Mouse (Mus musculus) left cerebral cortex, adult 2 months (tissue): ENCODE results near the gene Arl6ip1. TPM values are rescaled to one million over a fixed set of nuclear protein-coding genes. Genes with fewer than 3 reads are reported as not detected.

Source experiments
- DNase-seq, 2 experiments: peaks; one replicate each; pipeline ENCODE4 v3.0.0; 2021 to 2022; ENCODE audit warnings: low spot score in 2 of 2, mixed read lengths in 1 of 2; ENCODE audit errors: extremely low spot score in 1 of 2
- H3K27ac ChIP-seq: fragments of 200-600 bp; 2 replicates; pipeline ENCODE4 v1.8.1; 2022
- H3K4me3 ChIP-seq: fragments of 200-600 bp; 2 replicates; pipeline ENCODE4 v1.8.1; 2022
- CTCF ChIP-seq: fragments of 200-600 bp; IDR thresholded peaks from 2 replicates; pipeline ENCODE4 v1.8.1; 2022; ENCODE audit warnings: antibody characterized with exemption, mild to moderate bottlenecking, moderate library complexity
- intact Hi-C: fragments of 180-260 bp; cut with DNase I; formaldehyde crosslinking; loops from one replicate; pipeline ENCODE4 v1.15.1; 2025
- total RNA-seq, 2 experiments: library from RNA; stranded (reverse); gene quantifications; 2 replicates each; pipeline ENCODE4 v1.2.3; 2021

Arl6ip1 gene
- total RNA-seq, 2 experiments from 2014 or later: 245 to 246 TPM

DNA sequence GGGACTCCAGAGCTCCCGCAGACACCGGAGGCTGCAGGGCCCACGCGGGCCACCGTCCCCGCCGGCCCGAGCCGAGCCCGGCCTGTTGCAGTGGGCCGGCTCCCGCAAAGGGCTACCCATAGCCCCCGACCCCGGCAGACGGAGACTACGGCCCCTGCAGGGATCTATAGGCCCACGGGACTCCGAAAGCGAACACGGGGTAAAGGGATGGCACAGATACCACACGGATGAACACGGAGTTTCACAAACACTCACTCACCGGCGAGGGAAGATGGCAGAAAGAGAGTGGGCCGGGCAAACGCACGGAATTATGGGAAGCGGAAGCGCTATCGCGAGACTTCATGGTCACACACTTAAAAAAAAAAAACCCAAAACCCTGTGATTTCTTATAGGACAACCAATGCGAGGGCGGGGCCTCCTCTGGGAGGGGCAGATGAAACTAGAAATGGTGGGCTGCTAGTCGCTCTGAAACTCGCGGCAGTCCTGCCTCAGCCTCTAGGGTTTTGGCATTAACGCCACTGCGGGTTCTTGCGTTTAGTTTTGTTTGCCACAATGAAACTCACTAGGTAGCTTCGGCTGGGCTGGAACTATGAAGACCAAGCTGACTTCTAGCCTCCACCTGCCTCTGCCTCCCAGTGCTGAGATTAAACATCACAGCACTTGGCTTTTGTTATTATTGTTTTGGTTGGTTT lies 13.4 kb downstream of the Arl6ip1 start, which contains the start of gene Rps15a:
Gene Rps15a (minus strand): TSS at position 312 of the 692 bp plus-strand sequence.
- Histone ChIP-seq H3K4me3 (peak within 1 kb of the TSS; percentile 91), H3K27ac (peak within 1 kb of the TSS; percentile 87)
- peak; percentile 92 for DNase-seq
- intact Hi-C loops: loop anchor here (1.0 to 5.0 kb wide), 3 partner anchors 13 to 416 kb away; partner anchors contain the start of genes Arl6ip1 and Coq7
- peak; percentile 23 for TF ChIP-seq CTCF

GRCm38 (mm10) chr7:118115533-118115876 lies 14.0 kb downstream of the Arl6ip1 start:
- no peak for DNase-seq
- H3K4me3 ChIP-seq: peak overlapping the region; percentile 91
- intact Hi-C loops: loop anchor here (5.0 kb wide), 2 partner anchors 182 to 417 kb away; partner anchors contain the start of gene Coq7
- TF ChIP-seq CTCF: no peak
- peak overlapping the region; percentile 81 for H3K27ac ChIP-seq

GRCm38 (mm10) chr7:118113541-118114297 lies 15.7 kb downstream of the Arl6ip1 start:
- no peak overlapping the region; the same call in 1 of the 2 replicates for H3K4me3 ChIP-seq
- no peak for TF ChIP-seq CTCF
- no peak for DNase-seq
- no peak overlapping the region for H3K27ac ChIP-seq
- intact Hi-C loops: no loop called here

DNA sequence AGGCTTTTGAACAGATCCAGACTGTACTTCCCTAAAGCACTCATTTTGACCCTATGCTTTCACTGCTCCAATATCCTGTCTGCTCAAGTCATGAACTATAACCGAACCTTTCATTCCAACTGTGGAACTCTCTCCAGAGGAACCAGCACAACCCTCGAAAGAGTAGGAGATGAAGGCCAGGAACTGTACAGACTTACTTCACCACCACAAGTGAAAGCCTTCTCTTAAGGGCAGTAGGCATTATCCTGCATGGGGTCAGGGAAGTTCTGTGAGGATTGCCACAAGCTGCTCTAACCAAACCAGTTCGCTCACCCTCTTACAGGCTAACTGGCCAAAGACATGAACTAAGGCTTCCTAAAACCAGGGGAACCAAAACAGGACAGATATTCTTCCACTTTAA lies 18.3 kb downstream of the Arl6ip1 start:
- no peak overlapping the region for H3K27ac ChIP-seq
- TF ChIP-seq CTCF: no peak
- intact Hi-C loops: no loop called here
- no peak for DNase-seq
- no peak overlapping the region for H3K4me3 ChIP-seq

- Histone ChIP-seq H3K4me3 (no peak overlapping the region), H3K27ac (no peak overlapping the region)
- no peak for DNase-seq
- TF ChIP-seq CTCF: no peak
- intact Hi-C loops: loop anchor here (10.0 kb wide), 1 partner anchor 623 kb away; no protein-coding TSS in a partner anchor
Measured at GRCm38 (mm10) chr7:118107671-118108070, 21.8 kb downstream of the Arl6ip1 start.

DNA sequence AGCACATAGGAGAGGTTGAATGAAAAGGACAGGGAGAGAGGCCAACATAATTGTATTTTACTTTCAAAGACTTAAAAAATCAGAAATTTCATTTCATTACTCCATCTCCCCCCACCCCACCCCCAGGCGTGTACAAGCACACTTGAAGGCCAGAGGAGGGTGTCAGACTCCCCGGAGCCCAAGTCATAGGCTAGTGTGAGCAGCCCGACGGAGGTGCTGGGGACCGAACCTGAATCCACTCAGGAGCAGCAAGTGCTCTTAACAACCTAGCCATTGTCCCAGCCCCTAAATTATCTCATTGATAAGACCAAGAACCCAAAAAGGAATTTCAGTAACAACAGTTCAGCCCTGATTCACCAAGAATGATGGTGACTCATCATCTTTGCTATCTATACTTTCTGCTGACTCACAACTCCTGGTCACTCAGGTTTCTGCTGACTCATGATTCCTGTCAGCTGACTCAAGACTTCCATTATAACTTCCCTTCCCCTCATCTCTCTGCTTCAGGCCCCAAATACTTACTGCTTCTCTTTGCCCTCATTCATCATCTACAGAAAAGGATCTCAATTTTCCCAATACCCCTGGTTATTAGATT lies 24.9 kb downstream of the Arl6ip1 start:
- intact Hi-C loops: loop anchor here (5.0 to 10.0 kb wide), 6 partner anchors 537 to 1572 kb away; partner anchors contain the start of gene Xylt1
- H3K27ac ChIP-seq: no peak overlapping the region
- no peak for TF ChIP-seq CTCF
- DNase-seq: peak in 1 of 2 experiments; percentile 19
- no peak overlapping the region for H3K4me3 ChIP-seq

DNA sequence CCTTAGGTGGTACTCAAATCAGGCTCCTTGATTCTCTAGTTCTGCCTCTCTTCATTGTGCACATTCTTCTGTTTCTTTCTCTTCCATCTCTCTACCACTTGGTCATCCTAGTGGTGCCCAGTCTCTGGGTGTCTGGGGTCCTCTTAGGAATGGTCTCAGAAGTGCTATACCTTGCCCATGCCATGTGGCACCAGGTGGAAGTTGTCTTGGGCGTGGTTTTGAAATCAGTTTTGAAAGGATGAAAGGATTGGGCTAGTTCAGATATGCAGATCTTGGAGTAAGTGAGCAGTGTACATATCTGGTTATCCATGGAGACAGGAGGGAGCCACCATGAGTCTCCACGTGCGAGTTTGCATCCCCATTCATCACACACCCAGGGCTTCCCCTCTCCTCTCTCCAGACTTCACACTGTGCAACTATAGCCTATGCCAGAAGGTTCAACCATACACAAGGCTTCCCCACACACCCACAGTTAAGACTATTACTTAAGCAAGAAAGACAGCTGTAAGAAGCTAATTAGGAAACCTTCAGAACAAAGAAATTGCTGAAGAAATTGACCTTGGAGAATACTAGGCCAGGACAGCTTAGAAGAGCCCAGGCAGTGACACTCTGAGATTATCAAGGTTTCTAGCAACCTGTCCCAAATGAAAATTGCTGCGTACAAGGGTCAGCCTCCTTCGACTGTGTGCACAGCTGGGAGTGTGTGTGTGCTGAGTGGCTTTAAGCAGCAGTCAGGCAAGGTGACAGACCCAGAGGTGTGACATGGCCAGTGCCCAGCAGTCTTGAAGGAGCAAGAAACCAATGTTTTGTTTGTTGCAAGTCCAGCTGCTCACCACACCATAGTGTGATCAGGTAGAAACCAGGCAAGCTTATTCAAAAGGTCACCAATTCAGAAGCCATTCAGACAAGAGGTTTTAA lies 25.7 kb downstream of the Arl6ip1 start:
- TF ChIP-seq CTCF: no peak
- Histone ChIP-seq H3K27ac (no peak overlapping the region), H3K4me3 (no peak overlapping the region)
- intact Hi-C loops: loop anchor here (5.0 to 10.0 kb wide), 6 partner anchors 536 to 1571 kb away; partner anchors contain the start of gene Xylt1
- no peak for DNase-seq

DNA sequence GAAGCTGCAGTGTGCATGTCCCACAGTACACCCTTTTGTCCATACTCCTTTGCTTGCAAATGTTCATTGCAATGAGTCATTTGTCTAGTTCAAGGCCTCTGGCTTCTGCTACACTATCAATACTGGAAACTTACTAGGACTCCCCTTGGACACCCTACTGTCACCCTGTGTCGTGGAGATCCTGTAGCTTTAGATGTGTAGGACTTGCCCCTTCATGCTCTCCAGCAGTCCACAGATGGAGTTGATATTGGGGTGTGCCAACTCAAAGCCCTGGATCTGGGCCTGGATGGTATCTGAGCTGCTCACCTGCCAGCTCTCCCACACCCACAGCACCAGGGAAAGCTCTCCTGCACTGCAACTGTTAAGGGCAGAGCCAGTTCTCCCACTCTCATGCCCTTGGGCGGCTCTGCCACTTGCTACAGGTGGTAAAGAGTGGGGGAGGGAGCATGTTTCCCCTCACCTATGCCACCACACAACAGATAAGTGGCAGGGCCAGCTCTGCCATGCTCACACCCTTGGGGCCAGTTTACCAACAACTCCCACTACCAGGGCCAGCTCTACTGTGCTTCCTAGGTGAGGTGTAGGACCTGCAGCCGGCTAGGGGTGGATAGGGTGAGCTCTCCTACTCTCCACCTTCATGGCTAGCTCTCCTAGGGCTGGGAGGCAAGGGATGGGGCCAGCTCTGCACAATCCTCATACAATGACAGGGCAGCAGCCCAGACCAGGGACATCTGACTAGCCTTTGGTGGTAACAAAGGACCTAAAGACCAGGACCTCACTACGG lies 26.6 kb downstream of the Arl6ip1 start:
- intact Hi-C loops: loop anchor here (5.0 to 10.0 kb wide), 6 partner anchors 536 to 1571 kb away; partner anchors contain the start of gene Xylt1

GRCm38 (mm10) chr7:118102231-118102630 lies 27.2 kb downstream of the Arl6ip1 start:
- TF ChIP-seq CTCF: peak; percentile 99
- intact Hi-C loops: loop anchor here (5.0 to 10.0 kb wide), 6 partner anchors 535 to 1570 kb away; partner anchors contain the start of gene Xylt1
- Histone ChIP-seq H3K27ac (no peak overlapping the region), H3K4me3 (no peak overlapping the region)
- peak in 1 of 2 experiments; percentile 34 for DNase-seq

More for the DNA sequence above, 26.6 kb downstream of the Arl6ip1 start:
- TF ChIP-seq CTCF: no peak
- Histone ChIP-seq H3K4me3 (no peak overlapping the region), H3K27ac (no peak overlapping the region)
- no peak for DNase-seq

DNA sequence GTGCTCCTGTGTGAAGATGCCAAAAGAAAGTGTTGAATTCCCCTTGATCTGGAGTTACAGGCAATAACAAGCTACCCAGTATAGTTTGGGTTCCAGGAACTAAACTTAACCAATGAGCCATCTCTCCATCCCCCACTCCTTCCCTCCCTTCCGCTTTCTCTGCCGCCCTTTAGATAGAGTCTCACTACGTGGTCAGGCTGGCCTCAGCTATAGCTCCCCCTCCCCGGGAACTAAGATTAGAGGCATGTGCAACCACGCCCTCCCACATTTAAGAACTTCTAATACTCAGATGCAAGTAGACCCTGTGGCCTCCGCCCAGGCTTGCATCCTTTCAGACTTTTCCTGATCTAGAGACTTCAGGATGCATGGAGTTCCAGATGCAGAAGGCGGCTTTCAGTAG lies 31.8 kb downstream of the Arl6ip1 start:
- intact Hi-C loops: no loop called here
- H3K27ac ChIP-seq: no peak overlapping the region
- H3K4me3 ChIP-seq: no peak overlapping the region
- DNase-seq: no peak
- no peak for TF ChIP-seq CTCF
